Mouse (Mus musculus) gastrocnemius, postnatal 36 days (tissue): ENCODE results near the gene Arhgdib. TPM values are rescaled to one million over a fixed set of nuclear protein-coding genes. Genes with fewer than 3 reads are reported as not detected.
A peak's percentile ranks its signal among the peaks of the same experiment; 100 is the strongest.
"Not testable (repeated sequence)": the region's sequence is repeated elsewhere in the genome, so short reads cannot be mapped to it uniquely, and the experiment has no call there.

ENCODE experiments used
- DNase-seq, 2 experiments: peaks; one replicate each; pipeline ENCODE4 v3.0.0; 2022
- intact Hi-C: fragments of 180-260 bp; cut with DNase I; formaldehyde crosslinking; loops from one replicate; pipeline ENCODE4 v1.15.1; 2025
- total RNA-seq, 2 experiments: library from RNA; stranded (reverse); gene quantifications; 2 replicates each; pipeline ENCODE4 v1.2.3; 2021

The Arhgdib gene
- total RNA-seq, 2 experiments from 2014 or later: 7.1 to 7.7 TPM

DNA sequence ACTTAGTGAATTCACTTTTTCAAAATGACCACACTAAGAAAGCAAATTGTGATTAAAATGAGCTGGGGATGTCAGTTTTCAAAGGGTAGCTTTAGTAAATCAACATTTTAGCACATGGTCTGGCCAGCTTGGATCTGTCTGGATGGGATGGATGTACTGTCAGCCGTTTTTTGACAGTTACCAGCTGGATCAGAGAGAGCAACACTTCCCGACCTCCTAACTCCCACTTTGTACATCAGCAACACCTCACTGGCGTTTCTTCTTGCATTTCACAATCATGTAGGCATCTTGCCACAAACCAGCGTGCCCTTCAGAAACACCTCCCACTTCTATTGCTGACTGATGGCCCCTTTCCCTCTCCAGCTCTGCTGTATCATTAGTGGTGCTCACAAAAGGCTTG lies 43.5 kb downstream of the Arhgdib start:
- intact Hi-C loops: no loop called here
- no peak for DNase-seq

DNA sequence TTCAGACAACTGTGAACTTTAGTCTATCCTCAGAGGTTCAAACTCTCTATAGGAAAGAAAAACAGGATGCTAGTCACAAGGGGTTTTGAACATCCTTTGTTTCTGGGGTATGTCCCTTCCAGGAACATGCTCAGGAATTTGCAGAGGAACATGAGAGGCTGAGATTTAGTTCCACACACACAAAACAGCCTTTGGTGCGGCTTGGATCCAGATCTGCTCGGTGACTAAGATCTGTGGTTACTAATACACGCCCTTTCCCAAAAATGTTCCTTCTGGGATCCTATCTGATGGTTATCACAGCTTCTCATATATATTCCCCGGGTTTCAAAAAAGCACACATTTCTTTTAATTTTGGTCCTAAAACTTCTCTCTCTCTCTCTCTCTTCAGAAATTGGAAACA lies 43.9 kb downstream of the Arhgdib start:
- DNase-seq: peak in 1 of 2 experiments; percentile 32

DNA sequence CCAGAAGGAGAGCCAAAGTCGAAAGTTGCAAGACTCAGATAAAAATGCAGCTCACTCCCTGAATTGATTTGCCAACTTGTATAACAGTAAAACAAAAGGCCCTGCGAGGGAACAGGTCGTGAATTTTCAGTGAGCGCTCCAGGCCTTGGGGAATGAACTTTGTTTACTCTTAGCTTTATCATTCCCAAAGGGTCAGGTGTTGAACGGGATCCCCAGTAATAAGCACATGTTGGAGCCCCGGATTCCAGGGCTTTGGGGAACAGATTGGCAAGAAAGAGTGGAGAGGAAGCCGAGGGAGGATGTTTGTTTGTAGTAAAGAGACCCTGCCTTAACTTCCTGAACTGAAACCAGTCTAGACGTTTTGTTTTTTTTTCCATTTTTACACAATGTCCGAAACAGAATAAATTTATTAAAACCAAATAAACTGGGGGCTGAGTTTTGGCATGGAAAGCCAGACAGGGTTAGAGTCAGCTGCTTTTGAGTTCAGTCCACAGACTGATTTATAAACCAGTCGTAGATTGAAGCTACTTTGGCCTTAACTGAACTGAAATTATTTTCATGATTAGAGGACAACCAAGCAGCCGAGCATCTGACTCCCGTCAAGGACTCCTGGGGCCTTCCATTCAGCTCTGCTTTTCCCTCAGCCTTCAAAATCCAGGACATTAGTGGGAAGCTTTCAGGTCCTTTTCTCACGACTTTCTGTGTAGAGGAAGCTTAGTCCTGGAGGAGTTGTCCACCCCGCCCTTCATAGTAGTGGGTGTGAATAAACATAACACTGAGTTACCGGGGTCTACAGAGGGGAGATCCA lies 47.0 kb downstream of the Arhgdib start:
- DNase-seq: peak in 1 of 2 experiments; percentile 16
- intact Hi-C loops: no loop called here

More for the DNA sequence above, 43.9 kb downstream of the Arhgdib start:
- intact Hi-C loops: no loop called here

DNA sequence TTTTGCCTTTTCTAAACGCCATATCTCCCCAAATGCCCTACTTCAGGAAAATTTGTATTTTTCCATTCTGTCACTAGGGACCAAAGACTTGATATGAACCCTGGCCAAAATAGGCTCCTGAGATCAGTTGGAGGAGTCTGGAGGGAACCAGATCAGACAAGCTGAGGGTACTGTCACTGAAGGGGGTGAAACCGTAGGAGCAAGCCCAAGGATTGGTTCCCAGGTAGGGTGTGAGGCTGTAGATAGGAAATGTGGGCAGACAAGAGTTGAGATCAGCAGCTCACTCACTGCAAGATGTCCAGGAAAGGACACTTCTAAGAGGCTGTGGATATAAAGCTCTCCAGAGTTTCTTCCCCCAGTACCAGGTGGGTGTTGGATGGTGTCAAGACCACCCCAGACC lies 49.7 kb downstream of the Arhgdib start:
- no peak for DNase-seq
- intact Hi-C loops: no loop called here

DNA sequence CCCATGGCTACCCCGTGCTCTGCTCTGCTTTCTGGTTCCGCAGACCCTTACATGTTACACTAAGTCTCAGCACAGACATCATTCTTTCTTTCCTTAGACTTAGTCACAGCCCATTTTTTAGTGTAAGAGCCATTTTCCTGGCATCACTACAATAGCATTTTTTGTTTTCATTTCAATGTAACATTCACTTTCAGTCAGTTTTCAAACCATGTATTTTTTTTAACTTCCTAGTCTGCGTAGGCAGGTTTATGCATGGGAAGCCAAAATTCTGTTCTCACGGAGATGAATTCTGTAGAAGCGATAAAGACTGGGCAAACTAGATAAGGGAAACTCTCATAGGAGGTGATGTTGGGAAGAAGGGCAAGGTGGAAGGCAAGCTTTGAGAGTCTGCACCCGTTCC lies 52.1 kb downstream of the Arhgdib start:
- intact Hi-C loops: no loop called here

DNA sequence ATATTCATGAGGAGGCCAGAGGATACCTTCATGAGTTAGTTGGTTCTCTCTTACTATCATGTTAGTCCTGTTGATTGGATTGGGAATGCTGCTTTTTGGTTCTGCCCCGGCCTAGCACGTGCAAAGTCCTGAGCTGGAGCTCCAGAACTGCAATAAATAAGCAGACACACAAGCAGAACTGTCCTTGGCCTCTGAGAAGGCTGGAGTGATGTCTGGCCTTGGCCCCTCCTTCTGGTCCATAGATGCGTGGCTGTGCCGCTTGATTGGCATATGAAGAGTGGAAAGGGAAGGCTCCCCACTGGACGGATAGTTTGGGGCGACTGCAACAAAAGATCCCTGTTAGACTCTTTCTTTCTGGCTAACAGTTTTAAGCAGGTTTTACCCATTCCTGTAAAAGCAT lies 52.6 kb downstream of the Arhgdib start:
- intact Hi-C loops: no loop called here
- no peak for DNase-seq

More for the DNA sequence above, 52.1 kb downstream of the Arhgdib start:
- DNase-seq: no peak

DNA sequence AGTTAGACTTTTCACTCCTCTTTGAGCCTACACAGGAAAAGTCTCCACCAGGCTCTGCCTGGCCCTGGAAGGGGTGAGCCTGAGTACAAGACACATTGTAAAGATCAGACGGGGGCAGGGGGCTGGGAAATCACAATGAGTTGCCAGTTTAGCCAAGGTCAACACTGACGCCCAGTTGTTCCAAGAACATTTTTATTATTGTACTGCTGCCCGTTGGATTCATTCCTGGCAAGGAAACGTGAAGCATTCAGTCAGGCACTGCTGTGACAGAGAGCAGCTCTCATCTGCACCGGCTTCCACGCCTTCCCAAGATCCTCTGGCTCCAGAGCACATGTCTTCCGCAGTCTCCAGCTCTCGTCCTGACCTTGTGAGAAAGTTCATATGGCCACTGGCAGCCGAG lies 53.8 kb downstream of the Arhgdib start:
- peak; percentile 25 to 32 for DNase-seq
- intact Hi-C loops: no loop called here

DNA sequence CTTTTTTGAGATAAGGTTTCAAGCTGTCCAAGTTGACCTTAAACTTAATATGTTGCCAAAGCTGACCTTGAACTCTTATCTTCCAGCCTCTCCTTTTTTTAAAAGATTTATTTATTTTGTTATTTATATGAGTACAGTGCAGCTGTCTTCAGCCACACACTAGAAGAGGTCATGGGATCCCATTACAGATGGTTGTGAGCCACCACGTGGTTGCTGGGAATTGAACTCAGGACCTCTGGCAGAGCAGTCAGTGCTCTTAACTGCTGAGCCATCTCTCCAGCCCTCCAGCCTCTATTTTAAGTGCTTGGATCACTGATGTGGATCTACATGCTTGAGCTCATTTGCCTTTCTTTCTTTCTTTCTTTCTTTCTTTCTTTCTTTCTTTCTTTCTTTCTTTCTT lies 56.9 kb downstream of the Arhgdib start:
- DNase-seq, intact Hi-C loops: not testable (repeated sequence)

DNA sequence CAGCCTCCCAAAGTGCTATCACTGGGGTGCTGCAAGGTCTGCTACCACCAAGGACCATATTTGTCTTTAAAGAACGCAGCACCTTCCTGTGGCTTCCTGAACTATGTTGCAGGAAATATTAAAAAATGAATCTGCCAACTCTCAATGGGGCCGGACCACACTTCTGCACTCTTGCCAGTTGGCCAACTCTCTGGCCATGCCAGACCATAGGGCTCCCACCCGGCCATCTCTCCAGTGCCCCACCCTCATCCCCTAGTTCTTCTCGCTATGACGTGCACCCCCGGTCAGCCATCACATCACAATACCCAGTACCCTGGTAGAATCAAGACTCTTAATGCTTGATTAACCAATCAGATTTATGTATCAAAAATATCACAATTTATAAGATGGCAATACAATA lies 57.7 kb downstream of the Arhgdib start:
- no peak for DNase-seq
- intact Hi-C loops: no loop called here

DNA sequence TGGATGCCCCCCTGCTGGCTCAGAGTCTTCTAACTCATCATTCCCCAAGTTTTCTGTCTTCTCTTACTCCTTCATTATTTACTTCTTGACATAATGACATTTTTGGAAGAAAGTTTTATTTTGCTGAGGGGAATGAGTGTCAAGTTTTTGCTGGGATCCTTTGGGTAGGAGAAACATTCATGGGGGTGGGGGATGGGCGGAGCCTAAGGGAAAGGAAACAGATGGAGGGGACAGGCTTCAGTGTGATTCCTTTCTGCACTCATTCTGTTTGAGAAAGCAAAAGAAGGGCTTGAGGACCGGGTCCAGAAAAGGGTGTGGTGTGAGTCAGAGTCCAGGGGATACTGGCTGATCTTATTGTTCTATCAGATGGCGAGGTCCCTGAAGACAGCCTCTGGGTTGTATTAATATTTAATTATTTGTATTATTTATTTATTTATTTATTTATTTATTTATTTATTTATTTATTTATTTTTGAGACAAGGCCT lies 58.2 kb downstream of the Arhgdib start:
- intact Hi-C loops: no loop called here
- no peak for DNase-seq

DNA sequence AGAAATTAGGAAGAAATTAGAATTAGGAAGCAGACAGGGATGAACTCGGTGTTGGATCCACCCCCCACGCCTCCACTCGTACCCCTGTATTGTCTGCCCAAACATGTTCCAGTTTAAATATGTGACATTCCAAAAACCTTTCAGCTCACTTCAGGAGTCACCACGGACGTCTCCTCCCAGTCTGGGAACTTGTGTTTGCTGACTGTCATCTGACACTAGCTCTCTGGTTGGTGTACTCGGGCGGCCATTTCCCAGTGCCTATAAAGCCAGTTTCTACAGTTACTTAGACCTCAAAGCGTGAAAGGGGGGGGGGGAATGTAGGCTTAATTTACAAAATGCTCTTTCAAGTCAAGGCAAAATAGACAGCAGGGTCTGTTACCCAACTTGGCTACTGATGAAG lies 60.0 kb downstream of the Arhgdib start:
- intact Hi-C loops: no loop called here
- no peak for DNase-seq

DNA sequence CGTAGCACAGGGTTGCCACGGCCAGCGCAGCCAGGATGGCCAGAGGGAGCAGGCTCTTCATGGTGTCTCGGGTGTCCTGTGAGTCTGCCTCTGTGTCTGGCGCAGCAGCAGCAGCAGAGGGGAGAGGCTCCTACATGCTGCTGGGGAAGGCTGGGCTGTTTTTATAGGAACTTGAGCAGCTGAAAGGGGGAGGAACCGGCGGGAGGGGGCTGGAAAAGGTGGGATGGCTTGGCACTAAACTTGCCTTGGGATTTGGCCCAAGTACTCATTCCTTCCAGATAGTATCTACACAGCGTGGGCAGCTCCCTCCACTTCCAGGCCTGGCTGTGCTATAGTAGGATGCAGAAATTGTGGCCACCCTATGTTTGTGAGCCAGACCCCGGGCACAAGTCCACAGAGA lies 66.0 kb downstream of the Arhgdib start, which contains the start of gene Mgp:
Gene Mgp, minus strand, starts transcription at position 154 of the 400 bp plus-strand sequence.
- intact Hi-C loops: loop anchor here (10.0 kb wide), 1 partner anchor 289 kb away; no protein-coding TSS in a partner anchor

DNA sequence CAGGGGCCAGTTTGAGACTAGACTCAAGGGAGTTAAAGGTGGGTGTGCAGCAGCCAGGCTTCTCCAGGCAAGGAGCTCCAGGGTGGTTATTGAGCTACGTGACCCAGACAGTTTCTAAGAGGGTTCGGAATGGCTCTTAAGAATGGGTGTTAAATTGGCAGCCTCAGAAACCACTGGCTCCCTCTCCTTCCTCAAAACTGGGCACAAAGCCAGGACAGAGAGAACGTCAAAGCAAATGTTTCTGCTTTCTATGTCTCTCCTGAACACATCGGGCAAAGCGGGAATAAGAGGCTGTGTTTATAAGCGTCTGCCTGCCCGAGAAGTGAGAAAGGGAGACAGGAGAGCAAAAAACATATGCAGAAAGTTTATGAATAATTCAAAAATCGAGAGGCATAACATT lies 67.1 kb downstream of the Arhgdib start:
- no peak for DNase-seq
- intact Hi-C loops: loop anchor here (10.0 kb wide), 1 partner anchor 290 kb away; no protein-coding TSS in a partner anchor

More for the DNA sequence above, 66.0 kb downstream of the Arhgdib start, which contains the start of gene Mgp:
- peak; percentile 36 to 41 for DNase-seq

Other genes with a start within 250 kb of the Arhgdib start
- gene Gucy2c, start 160.1 kb downstream of the Arhgdib start, total RNA-seq: not detected
- 1 to 10 TPM; 4.8 to 4.9 TPM for gene Hist4h4, start 137.5 kb downstream of the Arhgdib start, total RNA-seq
- gene H2afj, start 133.7 kb downstream of the Arhgdib start, total RNA-seq: 10 to 100 TPM; 11.3 to 12.8 TPM
- under 1 TPM; 0.07 to 0.20 TPM for gene BC049715, start 114.3 kb downstream of the Arhgdib start, total RNA-seq
- 10 to 100 TPM; 43.3 to 45.5 TPM for gene Wbp11, start 113.7 kb downstream of the Arhgdib start, total RNA-seq
- gene Smco3, start 106.4 kb downstream of the Arhgdib start, total RNA-seq: under 1 TPM; 0.15 to 0.69 TPM
- gene Art4, start 84.2 kb downstream of the Arhgdib start, total RNA-seq: under 1 TPM in 1 of 2 experiments, not detected in 1; 0.13 TPM
- gene Mgp, start 66.1 kb downstream of the Arhgdib start, total RNA-seq: 10 to 100 TPM; 72.6 to 84.1 TPM
- not detected for gene Erp27, start 19.7 kb downstream of the Arhgdib start, total RNA-seq
- not detected for gene Pde6h, start 18.1 kb downstream of the Arhgdib start, total RNA-seq
- gene Rerg, start 228.6 kb upstream of the Arhgdib start, total RNA-seq: 1 to 10 TPM; 1.1 to 1.6 TPM